Mouse (Mus musculus): Measurements from ENCODE around the gene Sox5. TPM values are rescaled to one million over a fixed set of nuclear protein-coding genes. Genes with fewer than 3 reads are reported as not detected.

Sox5 gene
- total RNA-seq, 2 experiments from 2014 or later: 3.3 to 3.9 TPM

GRCm38 (mm10) chr6:144136894-144137293 lies 644.9 kb downstream of the Sox5 start:
- DNase-seq (ENCODE audit: low spot score in 2 of 2): no peak

- no peak for DNase-seq (ENCODE audit: low spot score in 2 of 2)
Observed at GRCm38 (mm10) chr6:144129927-144130326, 651.9 kb downstream of the Sox5 start.

- DNase-seq (ENCODE audit: low spot score in 2 of 2): no peak
Observed at GRCm38 (mm10) chr6:144119961-144120360, 661.8 kb downstream of the Sox5 start.

GRCm38 (mm10) chr6:144116646-144117045 lies 665.1 kb downstream of the Sox5 start:
- no peak for DNase-seq (ENCODE audit: low spot score in 2 of 2)

GRCm38 (mm10) chr6:144111561-144111960 lies 670.2 kb downstream of the Sox5 start:
- DNase-seq (ENCODE audit: low spot score in 2 of 2): no peak

- no peak for DNase-seq (ENCODE audit: low spot score in 2 of 2)
Observed at GRCm38 (mm10) chr6:144106848-144107247, 674.9 kb downstream of the Sox5 start.

GRCm38 (mm10) chr6:144105645-144106044 lies 676.1 kb downstream of the Sox5 start:
- no peak for DNase-seq (ENCODE audit: low spot score in 2 of 2)

GRCm38 (mm10) chr6:144103612-144104011 lies 678.2 kb downstream of the Sox5 start:
- no peak for DNase-seq (ENCODE audit: low spot score in 2 of 2)

- no peak for DNase-seq (ENCODE audit: low spot score in 2 of 2)
Observed at GRCm38 (mm10) chr6:144100852-144101251, 680.9 kb downstream of the Sox5 start.

GRCm38 (mm10) chr6:144098119-144098518 lies 683.7 kb downstream of the Sox5 start:
- no peak for DNase-seq (ENCODE audit: low spot score in 2 of 2)

- no peak for DNase-seq (ENCODE audit: low spot score in 2 of 2)
Observed at GRCm38 (mm10) chr6:144088256-144088655, 693.5 kb downstream of the Sox5 start.

- no peak for DNase-seq (ENCODE audit: low spot score in 2 of 2)
Observed at GRCm38 (mm10) chr6:144086096-144086810, 695.5 kb downstream of the Sox5 start.

- DNase-seq (ENCODE audit: low spot score in 2 of 2): no peak
Observed at GRCm38 (mm10) chr6:144082297-144082696, 699.5 kb downstream of the Sox5 start.

- no peak for DNase-seq (ENCODE audit: low spot score in 2 of 2)
Observed at GRCm38 (mm10) chr6:144077826-144078225, 704.0 kb downstream of the Sox5 start.

- DNase-seq (ENCODE audit: low spot score in 2 of 2): no peak
Observed at GRCm38 (mm10) chr6:144076376-144076775, 705.4 kb downstream of the Sox5 start.

GRCm38 (mm10) chr6:144075327-144075941 lies 706.3 kb downstream of the Sox5 start:
- DNase-seq (ENCODE audit: low spot score in 2 of 2): no peak

- DNase-seq (ENCODE audit: low spot score in 2 of 2): peak in 1 of 2 experiments; percentile 14
Observed at GRCm38 (mm10) chr6:144074826-144075225, 707.0 kb downstream of the Sox5 start.

GRCm38 (mm10) chr6:144070461-144070860 lies 711.3 kb downstream of the Sox5 start:
- DNase-seq (ENCODE audit: low spot score in 2 of 2): no peak

GRCm38 (mm10) chr6:144067491-144067890 lies 714.3 kb downstream of the Sox5 start:
- DNase-seq (ENCODE audit: low spot score in 2 of 2): no peak

GRCm38 (mm10) chr6:144062428-144062827 lies 719.3 kb downstream of the Sox5 start:
- no peak for DNase-seq (ENCODE audit: low spot score in 2 of 2)

GRCm38 (mm10) chr6:144061814-144062213 lies 720.0 kb downstream of the Sox5 start:
- no peak for DNase-seq (ENCODE audit: low spot score in 2 of 2)

GRCm38 (mm10) chr6:144057098-144057632 lies 724.6 kb downstream of the Sox5 start:
- DNase-seq (ENCODE audit: low spot score in 2 of 2): no peak
